Mouse (Mus musculus): ENCODE results near the gene Immp2l.

Immp2l gene

DNA sequence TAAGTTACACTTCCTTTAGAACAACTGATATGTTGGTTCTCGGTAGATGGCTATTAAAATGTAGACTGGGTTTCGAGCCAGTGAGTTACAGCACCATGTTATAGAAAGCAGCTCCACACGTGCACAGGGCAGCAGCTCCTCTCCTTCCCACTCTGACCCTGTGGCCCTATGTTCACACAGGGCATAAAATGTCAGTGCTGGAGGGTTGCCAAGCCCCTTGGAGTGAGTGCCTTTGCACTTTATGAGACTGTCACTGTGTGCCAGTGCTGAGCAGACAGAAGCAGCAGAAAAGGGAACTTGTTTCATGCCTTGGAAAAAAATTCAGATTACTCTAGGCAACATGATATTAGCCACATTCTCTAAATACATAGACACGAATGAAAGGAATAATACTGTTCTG lies 414.6 kb downstream of the Immp2l start:
- peak; percentile 7 for DNase-seq

- no peak for DNase-seq
These were observed 444.6 kb downstream of the Immp2l start for GRCm38 (mm10) chr12:41468374-41468991.

- no peak for DNase-seq
These were observed 445.4 kb downstream of the Immp2l start for GRCm38 (mm10) chr12:41469096-41469801.

GRCm38 (mm10) chr12:41481486-41481885 lies 457.6 kb downstream of the Immp2l start:
- DNase-seq = no peak

GRCm38 (mm10) chr12:41483091-41483592 lies 459.3 kb downstream of the Immp2l start:
- DNase-seq = no peak

DNA sequence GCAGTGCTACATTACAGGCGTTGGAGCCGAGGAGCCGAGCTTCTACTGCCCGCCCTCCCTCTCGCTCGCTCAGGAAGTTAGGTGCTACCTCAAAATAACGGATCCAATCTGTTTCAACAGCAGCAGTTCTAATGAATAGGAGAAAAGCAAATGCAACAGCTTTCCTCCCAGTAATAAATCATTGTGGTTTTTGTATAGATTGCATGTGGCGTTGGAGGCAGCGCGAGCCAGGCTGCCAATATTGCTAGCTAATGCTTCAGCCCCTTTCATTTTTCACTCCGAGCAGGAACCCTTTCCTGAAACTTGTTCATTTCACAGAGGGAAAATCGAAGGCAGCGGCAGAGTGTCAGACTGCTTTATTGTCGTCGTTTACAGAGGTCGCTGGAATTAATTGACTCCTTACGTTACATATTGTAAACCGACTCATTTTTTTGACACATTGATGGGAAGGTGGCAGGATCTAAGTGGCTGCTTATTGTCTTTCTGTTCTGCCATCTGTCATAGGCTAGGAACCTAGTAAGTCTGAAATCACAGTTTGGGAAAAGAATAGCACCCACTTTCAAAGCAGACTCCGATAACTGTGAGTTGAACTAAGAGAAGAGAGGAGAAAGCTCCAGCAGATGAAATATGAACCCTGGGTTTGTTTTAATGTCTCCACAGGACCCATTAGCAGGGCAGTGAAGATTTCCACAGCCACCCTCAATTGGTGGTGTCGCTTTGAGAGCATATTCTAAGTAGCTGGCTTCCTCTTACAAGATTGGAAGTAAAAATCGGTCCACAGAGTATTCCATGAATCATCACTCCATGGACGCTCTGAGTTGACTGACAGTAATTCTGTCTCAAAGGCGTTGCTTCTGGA lies 459.9 kb downstream of the Immp2l start:
- DNase-seq = no peak

DNA sequence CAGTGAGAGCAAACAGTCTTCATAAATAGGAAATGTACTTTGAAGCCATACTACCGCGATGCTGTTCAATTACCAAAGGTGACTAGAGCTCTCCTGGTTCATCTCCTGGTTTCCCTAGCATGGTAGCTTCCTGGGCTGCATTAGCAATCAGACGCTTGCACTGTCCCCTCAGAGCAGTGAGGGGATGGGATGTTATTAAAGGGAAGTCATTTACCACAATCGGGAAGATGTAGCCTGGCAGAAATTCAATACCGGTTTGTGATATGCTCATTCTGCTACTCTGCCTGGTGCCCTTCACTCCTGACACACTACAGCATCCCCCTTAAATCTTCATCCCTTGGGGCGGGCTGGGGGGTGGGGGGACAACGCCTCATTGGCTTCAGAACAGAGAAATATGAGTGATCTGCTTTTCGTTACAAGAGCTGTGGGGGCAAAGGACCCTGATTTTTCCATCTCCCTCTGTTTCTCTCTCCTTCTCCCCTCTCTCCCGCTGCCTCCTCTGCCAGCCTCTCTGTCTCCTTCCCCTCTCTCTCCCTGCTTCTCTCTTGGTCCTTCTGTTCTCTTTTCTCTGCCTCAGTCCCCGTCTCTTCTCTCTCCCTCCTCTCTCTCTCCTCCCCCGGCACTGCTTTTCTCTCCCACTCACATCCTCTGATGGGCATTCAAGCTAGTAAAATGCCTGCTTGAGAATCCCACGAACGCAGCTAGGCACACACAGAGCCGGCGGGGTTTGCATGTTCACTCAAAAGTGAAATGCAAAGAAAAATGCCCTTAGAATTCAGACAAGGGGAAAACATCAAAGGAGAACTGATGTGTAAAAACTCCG lies 461.0 kb downstream of the Immp2l start:
- no peak for DNase-seq

- peak; percentile 24 for DNase-seq
These were observed 461.8 kb downstream of the Immp2l start for GRCm38 (mm10) chr12:41485512-41486215.

GRCm38 (mm10) chr12:41486331-41486730 lies 462.4 kb downstream of the Immp2l start, which contains the start of gene Lrrn3:
Lrrn3 (minus strand) TSS chr12:41486431.
- DNase-seq = no peak

GRCm38 (mm10) chr12:41487005-41487404 lies 463.1 kb downstream of the Immp2l start:
- DNase-seq = no peak

- no peak for DNase-seq
These were observed 470.7 kb downstream of the Immp2l start for GRCm38 (mm10) chr12:41494620-41495019.

- DNase-seq = no peak
These were observed 476.3 kb downstream of the Immp2l start for GRCm38 (mm10) chr12:41500049-41500820.

DNA sequence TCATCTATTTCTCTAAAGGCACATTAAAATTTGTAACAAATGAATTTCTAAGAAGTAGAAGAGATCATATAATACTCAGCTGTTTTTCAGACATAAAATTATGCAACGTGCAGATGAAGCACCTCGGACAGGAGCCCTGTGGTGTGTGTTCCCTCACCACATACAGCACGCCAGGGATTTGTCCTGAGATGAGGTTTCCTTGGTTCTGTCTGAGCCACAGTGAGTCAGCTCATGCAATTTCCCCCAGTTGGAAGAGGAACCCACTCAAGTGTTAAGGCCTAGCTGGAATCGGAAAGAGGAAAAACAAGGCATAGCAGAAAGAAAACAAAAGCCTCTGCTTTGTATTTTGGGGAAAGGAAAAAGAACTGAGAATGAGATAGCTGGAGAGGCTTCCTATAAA lies 484.7 kb downstream of the Immp2l start:
- no peak for DNase-seq

DNA sequence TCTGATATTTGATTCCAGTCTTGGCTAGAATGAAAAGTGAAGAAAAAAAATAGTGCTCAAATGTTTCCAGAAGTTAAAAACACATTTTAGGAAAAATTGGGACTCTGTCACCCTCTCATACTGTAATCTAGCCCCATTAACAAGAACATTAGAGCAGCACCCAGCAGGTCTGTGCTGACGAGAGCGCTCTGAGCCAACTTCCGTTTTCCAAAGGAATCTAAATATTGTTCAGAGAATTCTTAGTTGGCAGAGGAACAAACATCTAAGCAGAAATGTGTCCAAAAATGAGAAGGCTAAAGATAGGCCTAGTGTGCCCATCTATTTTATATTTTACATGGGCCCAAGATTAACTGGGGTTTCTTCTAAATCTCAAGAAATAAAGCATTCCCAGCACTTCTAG lies 486.7 kb downstream of the Immp2l start:
- DNase-seq = no peak

GRCm38 (mm10) chr12:41518897-41519296 lies 495.0 kb downstream of the Immp2l start:
- DNase-seq = no peak

DNA sequence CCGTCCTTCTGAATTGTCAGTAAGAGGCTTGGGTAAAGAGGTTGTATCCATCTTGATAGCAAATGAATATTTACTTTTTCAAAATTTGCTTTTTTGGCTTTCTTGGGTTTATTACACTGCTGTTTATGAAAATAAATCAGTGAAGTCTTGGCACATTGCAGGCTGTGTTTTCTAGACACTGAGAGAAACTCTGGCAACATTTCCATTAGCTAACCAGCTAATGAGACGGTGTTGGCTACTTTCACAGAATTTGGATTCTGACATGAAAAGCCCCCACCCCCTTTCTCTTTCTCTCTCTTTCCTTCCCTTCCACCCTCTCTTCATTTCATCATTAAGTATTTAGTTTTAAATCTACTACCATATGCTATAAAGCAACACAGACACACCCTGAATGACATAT lies 496.4 kb downstream of the Immp2l start:
- DNase-seq = no peak

- DNase-seq = no peak
These were observed 497.8 kb downstream of the Immp2l start for GRCm38 (mm10) chr12:41521671-41522070.

- no peak for DNase-seq
These were observed 502.8 kb downstream of the Immp2l start for GRCm38 (mm10) chr12:41526688-41527087.

- no peak for DNase-seq
These were observed 504.5 kb downstream of the Immp2l start for GRCm38 (mm10) chr12:41528410-41528809.

- no peak for DNase-seq
These were observed 516.1 kb downstream of the Immp2l start for GRCm38 (mm10) chr12:41539989-41540388.

GRCm38 (mm10) chr12:41551578-41551977 lies 527.7 kb downstream of the Immp2l start:
- DNase-seq = no peak

Measured in liver (tissue).